Mouse (Mus musculus) myocyte (in vitro differentiated cells): Measurements from ENCODE around the gene Pold4.

Experiments
- CEBPB ChIP-seq: IDR thresholded peaks from 2 replicates; pipeline ENCODE4 v1.6.1; 2011; ENCODE audit warnings: mild to moderate bottlenecking, moderate library complexity; ENCODE audit not compliant: poor library complexity, insufficient read depth, severe bottlenecking
- MYOD1 ChIP-seq, 3 experiments: IDR thresholded peaks; one replicate each; pipeline ENCODE4 v1.6.1; 2011; ENCODE audit warnings: control low read depth in 2 of 3, low read depth in 2 of 3, mild to moderate bottlenecking in 2 of 3, moderate library complexity in 1 of 3; ENCODE audit not compliant: insufficient read length in 2 of 3, control insufficient read depth in 1 of 3
- MYOG ChIP-seq, 3 experiments: IDR thresholded peaks; one replicate each; pipeline ENCODE4 v1.6.1; 2011; ENCODE audit warnings: control low read depth in 2 of 3, low read depth in 2 of 3, mild to moderate bottlenecking in 2 of 3; ENCODE audit not compliant: insufficient read length in 2 of 3, control insufficient read depth in 1 of 3, insufficient read depth in 1 of 3
- POLR2A ChIP-seq: IDR thresholded peaks from one replicate; pipeline ENCODE4 v1.6.1; 2011; ENCODE audit warnings: low read depth, mild to moderate bottlenecking, control low read depth, moderate library complexity; ENCODE audit not compliant: insufficient read length
- REST ChIP-seq: IDR thresholded peaks from one replicate; pipeline ENCODE4 v1.6.1; 2011; ENCODE audit warnings: mild to moderate bottlenecking, control low read depth, moderate library complexity; ENCODE audit not compliant: insufficient read depth, insufficient read length
- SRF ChIP-seq: IDR thresholded peaks from one replicate; pipeline ENCODE4 v1.6.1; 2011; ENCODE audit warnings: low read depth; ENCODE audit not compliant: control insufficient read depth, insufficient read length
- TCF12 ChIP-seq: IDR thresholded peaks from one replicate; pipeline ENCODE4 v1.6.1; 2011; ENCODE audit warnings: mild to moderate bottlenecking, control low read depth; ENCODE audit not compliant: poor library complexity, insufficient read depth, severe bottlenecking
- USF1 ChIP-seq: IDR thresholded peaks from one replicate; pipeline ENCODE4 v1.6.1; 2011; ENCODE audit warnings: low read depth, mild to moderate bottlenecking, control low read depth, moderate library complexity

DNA sequence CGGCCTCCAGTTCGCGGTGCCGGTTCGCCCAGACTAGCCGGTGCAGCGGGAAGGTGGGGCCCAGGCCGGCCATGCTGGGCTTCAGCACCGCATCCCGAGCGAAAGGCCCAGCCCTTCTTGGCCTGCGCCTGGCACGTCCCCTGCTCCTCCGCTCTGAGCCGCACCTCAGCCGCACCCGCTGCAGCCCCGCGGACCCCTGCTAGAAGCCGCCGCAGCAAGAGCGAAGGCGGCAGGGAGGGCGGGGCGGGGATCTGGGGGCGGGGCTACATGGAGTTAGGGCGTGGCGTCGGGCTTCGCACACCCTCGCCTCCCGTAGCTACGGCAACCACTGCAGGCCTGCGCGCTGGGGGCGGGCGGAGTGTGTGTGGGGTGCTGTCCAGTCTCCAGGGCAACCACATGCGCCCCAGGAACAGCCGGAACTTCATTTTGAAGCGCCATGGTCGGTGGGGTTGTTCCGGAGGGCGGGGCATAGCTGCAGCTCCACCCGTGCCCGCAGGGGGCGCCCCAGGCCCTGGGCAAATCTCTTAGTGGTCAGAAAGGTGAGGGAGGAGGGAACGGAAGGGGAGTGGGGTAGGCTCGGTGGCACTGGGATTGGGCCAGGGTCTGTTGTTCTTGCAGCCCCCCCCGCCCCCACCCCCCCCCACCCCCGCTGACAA is 51.3 kb downstream of the Pold4 start, which contains the start of gene Ankrd13d:
- TF ChIP-seq MYOD1 (IDR thresholded peaks at IDR 0.05; ENCODE audit: control insufficient read depth in 1 of 3, insufficient read length in 2 of 3, low read depth in 2 of 3) (no peak), SRF (no peak), CEBPB (no peak), TCF12 (no peak), POLR2A (peak; percentile 19), USF1 (no peak), MYOG (IDR thresholded peaks at IDR 0.05; ENCODE audit: control insufficient read depth in 1 of 3, insufficient read depth in 1 of 3, insufficient read length in 2 of 3, low read depth in 2 of 3) (peak in 1 of 3 experiments; percentile 26), REST (no peak)
